Mouse (Mus musculus): ENCODE measurements around the gene Plcb4. TPM values are rescaled to one million over a fixed set of nuclear protein-coding genes. Genes with fewer than 3 reads are reported as not detected.

The Plcb4 gene
- total and polyA plus RNA-seq, 3 experiments = not detected

GRCm38 (mm10) chr2:135711049-135711924, 52.5 kb downstream of the Plcb4 start:
- dilution Hi-C loops (cut with MboI; ENCODE audit: extremely low pct_ligation_motif_present, extremely low pct_unique_long_range_greater_than_20kb, low sequenced_read_pairs) (no loop called here), in situ Hi-C loops (cut with MboI; ENCODE audit: low pct_ligation_motif_present, low pct_unique_long_range_greater_than_20kb, low sequenced_read_pairs) (no loop called here)
- Histone ChIP-seq H3K79me2 (replicated peaks; ENCODE audit: control insufficient read depth, extremely low read depth, insufficient read depth, poor library complexity, severe bottlenecking) (no peaks in the 10 kb centered on the region), H3K4me3 (replicated peaks in 1 of 3; ENCODE audit: low read depth in 2 of 3, low read length in 2 of 3, poor library complexity in 1 of 3) (no peak overlapping the region), H3K9ac (ENCODE audit: insufficient read depth, low read depth) (no peak overlapping the region), H3K4me1 (ENCODE audit: control insufficient read depth in 1 of 2, insufficient read depth in 2 of 2) (no peaks in the 10 kb centered on the region), H3K36me3 (replicated peaks in 1 of 2; ENCODE audit: control insufficient read depth in 1 of 2, insufficient read depth in 1 of 2, low read length in 1 of 2) (no peaks in the 10 kb centered on the region), H3K27ac (ENCODE audit: insufficient read depth, low read depth) (no peak overlapping the region), H3K27me3 (replicated peaks) (no peaks in the 10 kb centered on the region), H3K4me2 (ENCODE audit: insufficient read depth, low read depth, poor library complexity, severe bottlenecking) (no peak overlapping the region), H3K9me3 (replicated peaks; ENCODE audit: low read length) (peaks cover 65% of the 10 kb centered on the region)
- no peak for TF ChIP-seq MEF2A (IDR thresholded peaks at IDR 0.05; ENCODE audit: borderline replicate concordance, low read depth, low read length)
- no peak for TF ChIP-seq GABPA (IDR thresholded peaks at IDR 0.05; ENCODE audit: insufficient replicate concordance, low read depth, low read length)
- no peak for TF ChIP-seq NELFE (IDR thresholded peaks at IDR 0.05; ENCODE audit: low read depth, low read length)
- no peak for DNase-seq (ENCODE audit: extremely low read depth)

- Histone ChIP-seq H3K9me3 (replicated peaks; ENCODE audit: low read length) (peaks cover 65% of the 10 kb centered on the region), H3K36me3 (replicated peaks in 1 of 2; ENCODE audit: control insufficient read depth in 1 of 2, insufficient read depth in 1 of 2, low read length in 1 of 2) (no peaks in the 10 kb centered on the region), H3K4me3 (replicated peaks in 1 of 3; ENCODE audit: low read depth in 2 of 3, low read length in 2 of 3, poor library complexity in 1 of 3) (no peak overlapping the region), H3K27ac (ENCODE audit: insufficient read depth, low read depth) (no peak overlapping the region), H3K79me2 (replicated peaks; ENCODE audit: control insufficient read depth, extremely low read depth, insufficient read depth, poor library complexity, severe bottlenecking) (no peaks in the 10 kb centered on the region), H3K4me1 (ENCODE audit: control insufficient read depth in 1 of 2, insufficient read depth in 2 of 2) (no peaks in the 10 kb centered on the region), H3K4me2 (ENCODE audit: insufficient read depth, low read depth, poor library complexity, severe bottlenecking) (no peak overlapping the region), H3K27me3 (replicated peaks) (no peaks in the 10 kb centered on the region), H3K9ac (ENCODE audit: insufficient read depth, low read depth) (no peak overlapping the region)
- in situ Hi-C loops (cut with MboI; ENCODE audit: low pct_ligation_motif_present, low pct_unique_long_range_greater_than_20kb, low sequenced_read_pairs) = no loop called here
- dilution Hi-C loops (cut with MboI; ENCODE audit: extremely low pct_ligation_motif_present, extremely low pct_unique_long_range_greater_than_20kb, low sequenced_read_pairs) = no loop called here
- DNase-seq (ENCODE audit: extremely low read depth) = no peak
- TF ChIP-seq BHLHE40 (IDR thresholded peaks at IDR 0.05; ENCODE audit: low read depth, low read length) (no peak), USF2 (conservative IDR thresholded peaks at IDR 0.05; ENCODE audit: low read depth, low read length) (no peak), NELFE (IDR thresholded peaks at IDR 0.05; ENCODE audit: low read depth, low read length) (no peak), E2F4 (IDR thresholded peaks at IDR 0.05; ENCODE audit: insufficient replicate concordance, low read depth, low read length) (no peak), ZNF384 (IDR thresholded peaks at IDR 0.05; ENCODE audit: low read depth, low read length) (no peak), TCF12 (IDR thresholded peaks at IDR 0.05; ENCODE audit: low read depth, low read length) (no peak), MXI1 (IDR thresholded peaks at IDR 0.05; ENCODE audit: low read depth, low read length) (no peak), EP300 (IDR thresholded peaks at IDR 0.05; ENCODE audit: low read length) (no peak), UBTF (IDR thresholded peaks at IDR 0.05; ENCODE audit: low read depth, low read length) (no peak), GABPA (IDR thresholded peaks at IDR 0.05; ENCODE audit: insufficient replicate concordance, low read depth, low read length) (no peak), SMC3 (IDR thresholded peaks at IDR 0.05; ENCODE audit: low read depth, low read length) (no peak), MEF2A (IDR thresholded peaks at IDR 0.05; ENCODE audit: borderline replicate concordance, low read depth, low read length) (no peak), IRF4 (IDR thresholded peaks at IDR 0.05; ENCODE audit: low read depth, low read length) (no peak), CTCF (conservative IDR thresholded peaks at IDR 0.05 in 1 of 2, IDR thresholded peaks at IDR 0.05 in 1 of 2; ENCODE audit: low read depth in 2 of 2, low read length in 2 of 2) (no peak), MAX (IDR thresholded peaks at IDR 0.05; ENCODE audit: low read length) (no peak), JUND (conservative IDR thresholded peaks at IDR 0.05; ENCODE audit: low read depth, low read length) (no peak), ETS1 (conservative IDR thresholded peaks at IDR 0.05; ENCODE audit: low read depth, low read length) (no peak), RAD21 (IDR thresholded peaks at IDR 0.05; ENCODE audit: low read depth, low read length) (no peak), CHD1 (IDR thresholded peaks at IDR 0.05; ENCODE audit: low read depth, low read length) (no peak), JUN (IDR thresholded peaks at IDR 0.05; ENCODE audit: insufficient read depth, low read depth, low read length) (no peak)
These were observed 53.1 kb downstream of the Plcb4 start for GRCm38 (mm10) chr2:135711925-135712288.

Measured in CH12.LX (cell line).